Mouse (Mus musculus): Measurements from ENCODE around the gene Blnk.

GRCm38 (mm10) chr19:40895393-40895703, 99.0 kb downstream of the Blnk start:
- TF ChIP-seq EP300 (IDR thresholded peaks at IDR 0.05; ENCODE audit: low read depth in 1 of 2, low read length in 2 of 2) (no peak), MXI1 (IDR thresholded peaks at IDR 0.05; ENCODE audit: low read depth, low read length) (no peak), POLR2A (IDR thresholded peaks at IDR 0.05; ENCODE audit: control insufficient read depth in 1 of 2, insufficient read depth in 1 of 2, low read depth in 1 of 2, low read length in 2 of 2, poor library complexity in 1 of 2) (no peak), CTCF (IDR thresholded peaks at IDR 0.05 in 2 of 3, conservative IDR thresholded peaks at IDR 0.05 in 1 of 3; ENCODE audit: control insufficient read depth in 1 of 3, insufficient read depth in 1 of 3, low read depth in 2 of 3, low read length in 3 of 3, poor library complexity in 1 of 3, severe bottlenecking in 1 of 3) (no peak), POLR2AphosphoS2 (IDR thresholded peaks at IDR 0.05; ENCODE audit: low read length) (no peak), USF1 (IDR thresholded peaks at IDR 0.05; ENCODE audit: low read depth, low read length) (no peak), RAD21 (IDR thresholded peaks at IDR 0.05; ENCODE audit: low read depth, low read length) (no peak), BHLHE40 (IDR thresholded peaks at IDR 0.05; ENCODE audit: borderline replicate concordance, low read depth, low read length) (no peak), KAT2A (conservative IDR thresholded peaks at IDR 0.05; ENCODE audit: low read depth, low read length) (no peak), MAX (IDR thresholded peaks at IDR 0.05; ENCODE audit: low read length) (no peak), TCF12 (IDR thresholded peaks at IDR 0.05; ENCODE audit: low read depth, low read length) (no peak), ZMIZ1 (IDR thresholded peaks at IDR 0.05; ENCODE audit: low read depth, low read length) (no peak), ZNF384 (IDR thresholded peaks at IDR 0.05; ENCODE audit: low read depth, low read length) (peak; percentile 53; the same call in 1 of the 2 replicates), ETS1 (IDR thresholded peaks at IDR 0.05; ENCODE audit: low read depth, low read length) (no peak)
